Mouse (Mus musculus) liver, embryonic 14.5 days (tissue): ENCODE data around the gene Elmo1. TPM values are rescaled to one million over a fixed set of nuclear protein-coding genes. Genes with fewer than 3 reads are reported as not detected.

Source experiments
- ATAC-seq: fragments of 200-750 bp; cut with Nextera tagmentation; 2 replicates; pipeline ENCODE4 v1.8.0; 2017; ENCODE audit warnings: moderate number of reproducible peaks, mild to moderate bottlenecking, moderate library complexity; ENCODE audit not compliant: insufficient read depth
- DNase-seq, 3 experiments: peaks; one replicate each; pipeline ENCODE4 v3.0.0-alpha.2; 2012 to 2013; ENCODE audit warnings: low read depth in 3 of 3, low spot score in 3 of 3
- H3K27ac ChIP-seq: fragments of 300-500 bp; sonication (generic); 2 replicates; pipeline ENCODE4 v1.5.1; 2014; ENCODE audit warnings: moderate library complexity, mild to moderate bottlenecking, control low read depth, inconsistent platforms
- H3K27me3 ChIP-seq: fragments of 300-500 bp; sonication (generic); 2 replicates; pipeline ENCODE4 v1.6.1; 2014; ENCODE audit warnings: mild to moderate bottlenecking, low read length, moderate library complexity; ENCODE audit not compliant: control insufficient read depth, insufficient read depth
- H3K36me3 ChIP-seq: fragments of 300-500 bp; sonication (generic); replicated peaks from 2 replicates; pipeline ENCODE4 v1.6.1; 2014; ENCODE audit warnings: low read depth; ENCODE audit not compliant: control insufficient read depth, insufficient read depth
- H3K4me1 ChIP-seq, 2 experiments: fragments of 200-500 bp in 1 of 2; fragments of 300-500 bp in 1 of 2; sonication (generic) in 1 of 2; replicated peaks; 2 replicates each; pipeline ENCODE4 v1.6.1; 2012 to 2014; ENCODE audit warnings: antibody characterized with exemption in 1 of 2, inconsistent platforms in 1 of 2, low read length in 1 of 2; ENCODE audit not compliant: control insufficient read depth in 2 of 2, insufficient read depth in 2 of 2
- H3K4me2 ChIP-seq: fragments of 300-500 bp; sonication (generic); 2 replicates; pipeline ENCODE4 v1.6.1; 2014; ENCODE audit warnings: low read depth, mild to moderate bottlenecking, control low read depth, moderate library complexity
- H3K4me3 ChIP-seq, 2 experiments: fragments of 200-500 bp in 1 of 2; fragments of 300-500 bp in 1 of 2; sonication (generic) in 1 of 2; 2 replicates each; pipeline ENCODE4 v1.5.1; 2012 to 2014; ENCODE audit warnings: low read depth in 2 of 2, low read length in 2 of 2, mild to moderate bottlenecking in 2 of 2, control low read depth in 1 of 2, inconsistent platforms in 1 of 2, moderate library complexity in 1 of 2; ENCODE audit not compliant: insufficient read depth in 1 of 2
- H3K9ac ChIP-seq: fragments of 300-500 bp; sonication (generic); replicated peaks from 2 replicates; pipeline ENCODE4 v1.6.1; 2014; ENCODE audit warnings: mild to moderate bottlenecking, control low read depth, moderate library complexity
- H3K9me3 ChIP-seq: fragments of 300-500 bp; sonication (generic); 2 replicates; pipeline ENCODE4 v1.6.1; 2016; ENCODE audit warnings: low read length, mixed read lengths; ENCODE audit not compliant: control insufficient read depth
- CTCF ChIP-seq: IDR thresholded peaks from 2 replicates; pipeline ENCODE4 v1.5.1; 2016; ENCODE audit warnings: antibody characterized with exemption, low read depth, control low read depth
- EP300 ChIP-seq: IDR thresholded peaks from 2 replicates; pipeline ENCODE4 v1.6.1; 2016; ENCODE audit warnings: antibody characterized with exemption, low read depth
- WGBS: fragments of 180-500 bp; shearing (Covaris S2); extraction: QIAGEN DNeasy Blood & Tissue Kit; methylation state at CpG from one replicate; pipeline ENCODE4 v1.1.7; 2014; ENCODE audit not compliant: insufficient replicate concordance; 5-methylcytosine and 5-hydroxymethylcytosine counted together
- polyA plus RNA-seq, 2 experiments: library from polyadenylated mRNA; depleted of rRNA in 1 of 2; stranded (reverse) in 1 of 2; unstranded in 1 of 2; fragments of >200 nt; fragmentation: Nextera tagmentation in 1 of 2; extraction: Ambion mirVana in 1 of 2; gene quantifications; 2 replicates each; pipeline versions ENCODE4 v1.2.1 to v1.2.3; 2012 to 2014

Gene Elmo1
- polyA plus RNA-seq, 2 experiments, result 3.0 to 3.9 TPM

- Histone ChIP-seq H3K4me1 (peaks cover 12 to 41% of the 10 kb centered on the region in 2 experiments), H3K9me3 (no peaks in the 10 kb centered on the region), H3K4me3 (peak overlapping the region in 1 of 2 experiments; percentile 61; a peak in 2 of 4 replicates), H3K9ac (no peak overlapping the region), H3K27ac (no peak overlapping the region), H3K36me3 (no peaks in the 10 kb centered on the region), H3K4me2 (peak overlapping the region; percentile 50), H3K27me3 (peaks cover 5% of the 10 kb centered on the region)
- WGBS, result 10% methylated on average over 13 of the region's 13 CpGs
- no peak for TF ChIP-seq CTCF
- TF ChIP-seq EP300, result no peak
- ATAC-seq (peak; percentile 42; the same call in 1 of the 2 replicates), DNase-seq (no peak)
Measured at GRCm38 (mm10) chr13:20184239-20185033, 94.0 kb downstream of the Elmo1 start.

- H3K4me1 ChIP-seq, result peaks cover 12 to 41% of the 10 kb centered on the region in 2 experiments
- DNase-seq (no peak), ATAC-seq (peak; percentile 22; the same call in 1 of the 2 replicates)
- H3K27ac ChIP-seq, result no peak overlapping the region
- H3K9me3 ChIP-seq, result no peaks in the 10 kb centered on the region
- H3K4me3 ChIP-seq, result peak overlapping the region; percentile 18 to 61
- TF ChIP-seq CTCF (peak; percentile 11; the same call in 1 of the 2 replicates), EP300 (no peak)
- H3K9ac ChIP-seq, result no peak overlapping the region; the same call in 1 of the 2 replicates
- peak overlapping the region; percentile 50 for H3K4me2 ChIP-seq
- WGBS, result 17% methylated on average over 20 of the region's 20 CpGs
- H3K27me3 ChIP-seq, result peaks cover 2% of the 10 kb centered on the region
- H3K36me3 ChIP-seq, result no peaks in the 10 kb centered on the region
Measured at GRCm38 (mm10) chr13:20185034-20185846, 94.8 kb downstream of the Elmo1 start.

GRCm38 (mm10) chr13:20185847-20186213 lies 95.4 kb downstream of the Elmo1 start:
- Histone ChIP-seq H3K4me2 (no peak overlapping the region; the same call in 1 of the 2 replicates), H3K9me3 (no peaks in the 10 kb centered on the region), H3K4me1 (peaks cover 12 to 41% of the 10 kb centered on the region in 2 experiments), H3K27me3 (peaks cover 2% of the 10 kb centered on the region), H3K27ac (no peak overlapping the region), H3K4me3 (no peak overlapping the region), H3K36me3 (no peaks in the 10 kb centered on the region), H3K9ac (no peak overlapping the region)
- WGBS, result 54% methylated on average over 4 of the region's 4 CpGs
- ATAC-seq, result no peak
- no peak for DNase-seq
- TF ChIP-seq CTCF, result no peak
- no peak for TF ChIP-seq EP300

- no peaks in the 10 kb centered on the region for H3K36me3 ChIP-seq
- WGBS, result 35% methylated on average over 2 of the region's 2 CpGs
- H3K27ac ChIP-seq, result no peak overlapping the region
- no peak for DNase-seq
- H3K27me3 ChIP-seq, result peaks cover 2% of the 10 kb centered on the region; the same call in 1 of the 2 replicates
- H3K4me3 ChIP-seq, result no peak overlapping the region
- ATAC-seq, result no peak
- no peaks in the 10 kb centered on the region for H3K9me3 ChIP-seq
- H3K9ac ChIP-seq, result no peak overlapping the region
- no peak for TF ChIP-seq EP300
- peaks cover 12 to 35% of the 10 kb centered on the region in 2 experiments for H3K4me1 ChIP-seq
- H3K4me2 ChIP-seq, result no peak overlapping the region
Measured at GRCm38 (mm10) chr13:20187647-20188046, 97.3 kb downstream of the Elmo1 start.
